Mouse (Mus musculus) adrenal gland, postnatal 4 days (tissue): ENCODE data around the gene Chst8. TPM values are rescaled to one million over a fixed set of nuclear protein-coding genes. Genes with fewer than 3 reads are reported as not detected.

Experiments used
- DNase-seq, 2 experiments: peaks; one replicate each; pipeline ENCODE4 v3.0.0; 2021 to 2022; ENCODE audit warnings: low spot score in 2 of 2, mixed read lengths in 2 of 2
- total RNA-seq, 2 experiments: library from RNA; stranded (reverse); gene quantifications; 2 replicates each; pipeline ENCODE4 v1.2.3; 2021

The Chst8 gene
- total RNA-seq, 2 experiments from 2014 or later: 8.5 to 14.8 TPM

DNA sequence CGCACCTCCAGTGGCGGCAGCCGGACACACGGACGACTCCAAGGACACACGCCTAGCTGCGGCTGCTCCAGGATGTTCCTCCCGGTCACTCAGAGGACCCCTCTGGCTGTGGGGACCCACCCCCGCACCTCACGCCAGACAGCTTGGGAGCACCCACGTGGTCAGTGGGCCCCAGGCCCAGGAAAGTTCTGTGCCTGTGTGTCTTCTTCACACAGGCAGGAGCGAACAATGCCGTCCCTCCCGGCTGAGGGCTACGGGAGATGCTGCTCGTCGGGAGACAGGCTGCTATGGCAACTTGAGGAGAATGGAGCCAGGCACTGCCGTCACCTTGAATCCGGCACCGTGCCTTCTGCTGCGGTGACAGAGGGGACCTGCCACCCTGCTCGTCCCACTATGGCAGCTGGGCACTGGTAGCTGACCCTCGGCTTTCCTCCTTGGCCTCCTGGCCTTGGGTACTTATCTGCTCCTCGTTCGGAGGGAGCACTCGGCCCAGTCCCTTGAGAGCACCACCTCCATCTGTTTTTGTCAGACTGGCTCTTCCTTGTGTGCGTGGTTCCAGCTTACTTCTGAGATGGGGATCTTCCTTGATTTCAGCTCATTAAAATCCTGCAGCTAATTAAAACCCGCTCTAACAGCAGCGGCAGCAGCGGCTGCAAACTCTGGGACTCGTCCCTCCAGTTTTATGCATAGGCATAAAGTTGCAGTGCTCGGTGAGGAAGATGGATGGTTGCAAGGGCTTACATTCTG is 59.2 kb downstream of the Chst8 start:
- DNase-seq: no peak

DNA sequence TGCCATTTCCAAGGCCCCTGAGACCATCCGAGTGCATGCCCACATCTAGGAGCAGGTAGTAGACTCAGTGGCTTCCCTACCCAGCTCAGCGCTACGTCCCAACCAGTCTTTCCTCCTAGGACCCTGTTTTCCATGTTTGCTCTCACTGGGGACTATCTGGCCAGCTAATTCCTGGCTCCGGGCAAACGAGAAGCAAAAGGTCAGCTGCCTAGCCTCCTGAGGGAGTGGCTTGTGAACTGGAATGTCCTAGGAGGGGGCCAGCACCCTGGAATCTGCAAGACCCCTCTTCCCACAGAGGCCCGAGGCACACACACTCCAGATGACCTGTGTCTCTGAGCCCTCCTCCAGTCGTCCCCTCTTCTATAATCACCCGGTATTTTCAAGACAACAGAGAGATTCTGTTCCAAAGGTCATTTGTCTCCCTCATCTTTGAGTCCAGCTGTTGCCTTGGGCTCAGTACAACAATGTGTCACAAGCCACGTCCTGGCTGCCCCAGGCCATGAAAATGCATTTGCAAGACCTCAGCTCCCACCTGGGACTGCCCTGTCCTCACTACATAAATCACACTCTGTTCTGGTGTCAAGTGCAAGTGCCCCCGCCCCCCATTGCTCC is 60.3 kb downstream of the Chst8 start:
- no peak for DNase-seq

DNA sequence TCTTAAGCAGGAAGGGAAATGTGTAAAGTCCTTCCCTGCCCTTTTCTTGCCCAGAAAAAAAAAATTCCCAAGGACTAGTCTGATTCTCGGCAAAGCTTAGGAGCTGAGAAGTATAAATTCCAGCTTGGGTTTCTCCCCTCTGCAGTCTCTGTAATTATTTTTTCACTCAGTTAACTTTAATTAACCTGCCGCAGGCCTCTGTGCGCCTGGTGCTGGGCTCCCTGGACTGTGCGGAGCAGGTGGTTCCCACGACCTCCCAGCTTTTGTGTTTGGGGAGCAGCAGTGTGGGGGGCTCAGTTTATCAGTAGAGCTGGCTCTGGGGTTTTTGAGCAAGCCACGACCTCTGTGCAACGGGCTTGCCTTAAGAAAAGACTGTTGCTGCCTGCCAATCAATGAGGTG is 62.2 kb downstream of the Chst8 start:
- DNase-seq: no peak

DNA sequence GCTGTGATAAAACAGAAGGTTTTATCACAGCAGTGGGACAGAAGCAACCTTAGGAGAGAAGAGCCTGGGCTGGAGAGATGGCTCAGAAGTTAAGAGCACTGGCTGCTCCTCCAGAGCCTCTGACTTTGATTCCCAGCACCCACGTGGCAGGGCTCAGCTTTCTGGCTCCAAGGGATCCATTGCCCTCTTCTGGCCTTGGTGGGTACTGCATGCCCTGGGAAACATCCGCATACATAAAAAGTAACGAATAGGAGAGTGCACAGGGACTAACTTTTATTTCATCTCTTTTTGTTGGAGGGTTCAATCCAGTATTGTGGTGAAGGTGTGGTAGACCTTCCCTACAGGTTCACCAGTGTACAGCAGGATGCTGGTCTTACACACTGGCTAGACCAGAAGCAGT is 62.8 kb downstream of the Chst8 start:
- no peak for DNase-seq

DNA sequence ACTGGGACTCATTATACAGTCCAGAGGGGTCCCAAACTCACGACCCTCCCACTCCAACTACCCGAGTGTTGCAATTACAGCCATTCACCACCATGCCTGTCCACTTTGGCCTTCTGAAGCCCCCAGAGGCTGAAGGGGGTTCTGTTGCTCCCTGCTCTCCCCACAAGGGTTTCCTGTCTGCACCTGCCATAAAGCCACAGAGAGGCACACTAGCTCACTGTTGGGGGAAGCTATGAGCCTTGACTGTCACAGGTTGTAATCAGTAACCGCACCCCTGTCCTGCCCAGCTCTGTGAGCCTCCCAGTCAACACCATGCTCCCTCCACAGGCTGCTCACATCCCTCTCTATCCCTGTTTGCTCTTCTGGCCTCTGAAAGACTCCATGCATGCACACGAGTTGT is 64.0 kb downstream of the Chst8 start:
- no peak for DNase-seq

DNA sequence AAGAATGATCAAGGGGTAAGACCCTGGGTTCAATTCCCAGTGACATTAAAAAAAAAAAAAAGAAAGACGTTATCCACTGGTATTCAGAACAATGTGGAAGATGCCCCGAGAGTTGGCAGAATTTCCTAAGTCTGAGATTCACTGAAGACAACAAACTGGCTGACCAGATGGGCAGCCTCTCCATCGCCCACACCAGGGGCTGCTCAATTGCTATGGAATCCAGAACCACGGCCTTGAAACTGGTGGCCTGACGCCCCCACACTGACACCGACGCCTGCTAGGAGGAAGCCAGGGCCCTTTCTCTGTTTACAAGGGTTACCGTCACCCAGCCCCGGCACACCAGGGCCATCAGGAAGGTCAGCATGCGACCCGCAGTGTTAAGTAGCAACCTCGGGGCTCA is 64.8 kb downstream of the Chst8 start:
- no peak for DNase-seq

DNA sequence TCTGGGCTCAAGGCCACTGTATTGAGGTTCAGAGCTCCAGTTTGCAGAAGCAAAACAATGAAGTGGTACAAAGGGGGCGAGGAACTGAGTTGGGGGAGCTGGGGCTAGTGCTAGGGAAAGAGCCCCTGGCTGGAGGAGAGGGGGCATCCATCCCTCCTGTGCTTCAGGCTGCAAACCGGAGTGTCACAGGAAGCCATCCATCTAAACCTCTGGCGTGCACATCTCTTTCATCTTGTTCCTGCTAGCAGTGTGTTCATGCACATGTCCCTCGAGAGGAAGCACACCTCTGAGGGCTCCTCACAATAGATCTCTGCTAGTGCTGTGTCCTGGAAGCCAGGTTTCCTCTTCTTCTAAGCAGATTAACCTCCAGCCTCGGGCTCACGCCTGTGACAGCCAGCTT is 65.9 kb downstream of the Chst8 start:
- DNase-seq: no peak

DNA sequence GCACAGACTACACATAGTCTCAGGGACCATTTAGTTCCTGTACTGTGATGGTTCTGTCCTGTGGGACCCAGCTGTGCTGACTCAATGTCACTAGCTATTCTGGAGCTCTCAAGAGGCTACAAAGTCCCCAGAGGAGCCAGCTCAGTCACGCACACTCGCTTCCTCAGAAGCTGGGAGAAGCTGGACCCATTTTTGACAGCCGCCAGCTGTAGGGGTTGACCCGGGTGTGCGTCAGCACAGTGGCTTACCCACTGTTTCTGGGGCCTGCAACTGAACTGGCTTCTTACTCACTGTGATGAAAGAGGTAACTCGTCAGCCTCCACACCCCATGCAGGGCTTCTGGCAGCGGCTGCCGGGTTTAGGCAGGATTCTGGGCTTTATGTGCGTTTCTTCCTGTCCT is 66.3 kb downstream of the Chst8 start:
- no peak for DNase-seq

DNA sequence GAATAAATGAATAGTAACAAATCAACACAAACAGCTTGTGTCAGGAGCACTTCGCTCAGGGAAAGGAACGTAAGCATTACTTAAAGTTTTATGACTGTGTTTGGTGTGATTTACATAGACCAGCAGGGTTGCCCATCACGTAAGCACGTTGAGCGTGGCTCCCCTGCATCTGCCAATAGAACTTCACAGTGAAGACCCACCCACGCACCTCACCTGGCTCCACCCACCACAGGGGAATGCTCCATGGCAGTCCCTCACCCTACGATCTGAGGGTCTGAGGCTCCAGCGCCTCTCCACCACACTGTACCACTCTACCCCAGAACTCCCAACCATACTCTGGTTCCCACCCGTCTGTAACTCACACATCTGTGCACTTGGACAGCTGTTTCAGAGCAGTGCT is 67.1 kb downstream of the Chst8 start:
- no peak for DNase-seq

DNA sequence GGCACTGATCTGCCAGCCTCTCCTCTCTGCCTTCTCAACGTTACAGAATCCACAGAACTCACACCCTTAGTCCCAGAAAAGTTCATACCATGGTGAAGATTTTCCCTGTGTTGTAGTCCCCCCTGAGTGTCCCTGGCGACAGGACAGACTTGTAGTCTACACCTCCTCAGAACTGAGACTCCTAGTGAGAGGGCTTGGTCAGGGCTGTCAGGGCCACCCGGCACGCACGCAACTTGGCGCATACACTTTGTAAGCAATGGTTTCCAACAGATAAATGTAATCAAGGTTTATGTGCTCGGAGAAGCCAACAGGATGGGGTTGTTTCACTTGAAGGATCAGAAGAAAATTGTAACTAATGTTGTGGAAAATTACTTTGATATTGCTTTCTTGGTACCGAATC is 67.5 kb downstream of the Chst8 start:
- no peak for DNase-seq

DNA sequence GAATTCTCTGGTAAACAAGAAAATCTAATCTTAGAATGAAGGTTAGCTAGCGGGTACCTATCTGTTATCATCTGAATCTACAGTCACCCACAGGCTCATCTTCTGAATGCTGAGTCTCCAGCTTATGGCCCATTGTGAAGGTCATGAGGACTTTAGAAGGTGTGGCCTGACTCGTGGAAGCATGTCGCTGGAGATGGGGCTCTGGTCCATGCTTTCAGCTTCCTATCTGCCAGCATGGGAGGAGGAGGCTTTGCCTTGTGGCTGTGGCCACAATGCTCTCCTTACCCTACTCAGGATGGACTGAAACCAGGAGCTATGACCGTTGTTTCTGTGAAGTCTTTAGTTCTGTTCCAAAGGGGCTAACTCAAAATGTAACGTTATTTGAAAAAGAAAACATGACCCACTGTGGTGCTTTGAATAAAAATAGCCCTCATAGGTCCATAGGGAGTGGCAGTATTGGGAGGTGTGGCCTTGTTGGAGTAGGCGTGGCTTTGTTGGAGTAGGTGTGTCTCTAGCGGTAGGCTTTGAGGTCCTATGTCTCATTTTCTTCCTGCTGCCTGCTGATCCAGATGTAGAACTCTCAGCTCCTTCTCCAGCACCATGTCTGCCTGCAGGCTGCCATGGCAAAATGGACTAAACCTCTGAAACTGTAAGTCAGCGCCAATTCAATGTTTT is 69.0 kb downstream of the Chst8 start:
- DNase-seq: no peak

DNA sequence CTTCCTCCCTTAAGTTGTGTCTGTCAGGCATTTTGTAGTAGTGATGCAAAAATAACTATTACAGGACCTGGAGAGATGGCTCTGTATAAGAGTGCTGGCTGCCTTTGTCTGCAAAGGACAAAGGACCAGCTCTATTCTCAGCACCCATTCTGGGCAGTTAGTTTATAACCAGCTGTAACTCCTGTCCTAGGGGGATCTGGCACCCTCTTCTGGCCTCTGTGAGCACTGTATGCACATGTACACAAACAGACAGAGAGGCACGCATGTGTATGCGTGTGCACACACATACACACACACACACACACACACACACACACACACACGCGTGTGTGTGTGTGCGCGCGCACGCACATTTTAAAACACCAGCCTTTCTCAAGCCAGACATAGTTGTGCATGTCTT is 73.1 kb downstream of the Chst8 start:
- DNase-seq: no peak

DNA sequence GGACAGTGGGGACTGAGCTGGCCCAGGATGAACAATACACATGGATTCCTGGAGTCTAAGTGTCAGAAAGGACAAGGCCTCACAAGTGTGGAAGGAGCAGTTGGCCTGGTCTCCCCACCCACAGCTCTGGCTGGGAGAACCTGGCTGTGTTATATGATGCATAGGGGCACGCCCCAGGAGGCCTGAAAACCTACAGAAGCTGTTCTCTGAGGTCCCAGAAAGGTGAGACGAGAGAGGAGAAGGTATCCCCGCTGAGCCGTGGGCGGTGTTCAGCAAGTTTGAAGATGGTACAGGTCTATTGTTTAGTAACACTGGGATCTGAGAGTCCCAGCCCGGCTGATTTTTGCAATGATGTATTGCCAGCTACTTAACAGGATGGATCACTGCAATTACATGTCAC is 75.3 kb downstream of the Chst8 start:
- DNase-seq: no peak

DNA sequence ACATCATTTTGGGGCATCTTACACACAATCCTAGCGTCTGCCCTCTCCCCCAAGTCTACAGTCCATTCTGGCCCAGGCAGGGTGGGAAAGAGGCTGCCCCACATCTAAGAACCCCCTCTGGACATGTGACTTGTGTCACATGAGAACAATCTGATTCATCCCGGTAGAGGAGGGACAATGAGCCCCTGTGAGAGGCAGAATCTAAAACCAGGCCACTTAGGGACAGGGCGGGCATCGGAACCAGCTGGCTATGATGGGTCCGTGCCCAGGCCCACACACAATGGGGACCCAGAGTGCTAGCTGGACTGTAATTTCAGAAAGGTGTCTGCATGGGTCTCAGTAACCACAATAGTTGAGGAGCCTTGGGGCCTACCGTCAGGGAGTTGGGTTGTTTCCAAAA is 78.2 kb downstream of the Chst8 start:
- DNase-seq: no peak

DNA sequence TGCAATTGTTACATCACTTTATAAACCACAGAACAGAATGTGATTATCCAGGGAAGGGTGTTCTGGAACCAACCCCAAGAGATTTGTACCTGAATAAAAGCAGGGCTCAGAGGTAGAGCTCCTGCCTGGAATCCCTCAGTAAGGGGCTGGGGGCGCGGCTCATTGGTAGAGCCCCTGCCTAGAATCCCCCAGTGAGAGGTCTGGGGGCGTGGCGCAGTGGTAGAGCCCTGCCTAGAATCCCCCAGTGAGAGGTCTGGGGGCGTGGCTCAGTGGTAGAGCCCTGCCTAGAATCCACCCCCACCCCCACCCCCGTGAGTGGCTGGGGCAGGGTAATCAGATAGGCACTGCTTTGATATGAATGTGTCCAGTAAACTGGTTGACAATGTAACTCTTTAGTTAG is 83.6 kb downstream of the Chst8 start:
- no peak for DNase-seq

DNA sequence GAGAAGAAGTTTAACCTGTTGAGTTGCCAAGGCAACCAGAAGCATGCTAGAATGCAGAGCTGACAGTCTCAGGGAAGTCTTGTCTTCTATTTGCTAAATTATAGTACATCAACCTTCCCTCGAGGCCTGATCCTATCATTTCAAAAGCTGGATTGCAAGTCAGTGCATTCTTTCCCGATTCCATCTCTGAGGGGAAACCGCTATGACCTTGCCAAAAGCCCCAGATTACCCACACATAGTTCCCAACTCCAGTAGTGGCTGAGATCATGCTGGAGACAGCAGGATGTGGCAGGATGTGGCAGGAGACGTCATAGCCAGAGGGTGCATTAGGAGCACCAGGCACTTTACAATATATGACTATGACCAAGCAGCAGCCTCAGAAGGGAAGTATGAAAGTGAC is 87.3 kb downstream of the Chst8 start:
- DNase-seq: no peak

DNA sequence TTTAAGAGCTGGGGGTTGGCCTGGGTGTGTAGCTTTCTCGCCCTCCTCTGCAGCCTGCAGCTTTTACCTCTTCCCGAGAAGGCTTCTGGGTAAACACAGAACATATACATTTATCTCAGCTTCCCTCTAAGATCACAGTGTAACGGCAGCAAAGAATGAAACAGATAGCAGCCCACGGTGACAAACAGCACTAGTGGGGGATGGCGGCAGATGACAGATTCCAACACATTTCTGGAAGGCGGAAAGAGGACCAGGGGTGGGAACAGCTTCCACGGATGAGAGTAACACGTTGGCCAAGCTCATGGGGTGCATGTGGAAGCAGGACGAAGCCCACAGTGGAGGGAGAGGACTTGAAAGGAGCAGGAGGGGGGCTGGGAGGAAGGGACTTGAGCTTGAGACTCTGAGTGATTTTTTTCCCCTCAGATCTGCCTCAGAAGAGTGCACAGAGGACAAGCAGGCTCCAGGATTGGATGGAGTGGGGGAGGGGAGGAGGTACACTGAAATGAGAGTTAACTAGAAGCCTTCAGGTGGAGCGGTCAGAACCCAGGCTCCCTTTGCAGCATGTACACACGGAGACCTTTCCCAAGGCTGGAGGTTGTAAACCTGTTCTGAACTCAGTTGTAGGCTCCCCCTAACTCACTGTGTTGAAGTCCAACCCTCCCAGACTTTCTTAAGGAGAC is 89.8 kb downstream of the Chst8 start:
- DNase-seq: no peak

DNA sequence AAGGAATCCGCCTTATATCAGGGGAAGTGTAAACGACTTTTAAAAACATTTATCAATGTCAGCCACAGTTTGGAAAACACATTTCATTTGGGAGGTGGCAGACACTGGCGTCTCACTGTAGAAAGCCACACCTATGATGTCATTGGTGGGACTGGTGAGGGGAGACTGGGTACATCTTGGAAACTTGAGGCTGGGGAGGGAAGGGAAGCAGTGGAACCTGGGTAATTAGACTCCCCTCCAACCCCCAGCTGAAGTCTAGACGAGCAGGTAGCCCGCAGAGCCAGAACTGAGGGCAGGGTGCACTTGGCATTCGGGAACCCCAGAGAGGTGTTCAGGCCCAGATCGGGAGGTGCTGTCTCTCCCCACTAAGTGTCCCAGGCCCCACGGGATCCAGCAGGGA is 90.4 kb downstream of the Chst8 start:
- DNase-seq: no peak

DNA sequence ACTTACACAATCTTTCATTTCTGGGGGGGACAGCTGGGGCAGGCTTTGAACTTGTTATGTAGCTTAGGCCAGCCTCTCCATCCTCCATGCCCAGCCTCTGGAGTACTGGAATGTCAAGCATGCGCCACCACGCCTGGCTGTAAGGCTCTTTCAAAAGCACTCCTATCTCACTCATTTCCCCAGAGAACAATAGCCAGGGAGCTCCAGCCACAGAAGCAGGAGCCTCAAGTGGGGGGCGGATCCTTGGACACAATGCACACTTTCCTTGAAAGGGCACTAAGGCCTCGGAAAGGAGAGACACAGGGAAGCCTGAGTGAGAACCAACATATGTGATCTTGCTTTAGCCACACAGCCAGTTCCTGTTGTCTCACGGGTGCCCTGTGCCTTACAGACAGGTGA is 90.9 kb downstream of the Chst8 start:
- DNase-seq: no peak

DNA sequence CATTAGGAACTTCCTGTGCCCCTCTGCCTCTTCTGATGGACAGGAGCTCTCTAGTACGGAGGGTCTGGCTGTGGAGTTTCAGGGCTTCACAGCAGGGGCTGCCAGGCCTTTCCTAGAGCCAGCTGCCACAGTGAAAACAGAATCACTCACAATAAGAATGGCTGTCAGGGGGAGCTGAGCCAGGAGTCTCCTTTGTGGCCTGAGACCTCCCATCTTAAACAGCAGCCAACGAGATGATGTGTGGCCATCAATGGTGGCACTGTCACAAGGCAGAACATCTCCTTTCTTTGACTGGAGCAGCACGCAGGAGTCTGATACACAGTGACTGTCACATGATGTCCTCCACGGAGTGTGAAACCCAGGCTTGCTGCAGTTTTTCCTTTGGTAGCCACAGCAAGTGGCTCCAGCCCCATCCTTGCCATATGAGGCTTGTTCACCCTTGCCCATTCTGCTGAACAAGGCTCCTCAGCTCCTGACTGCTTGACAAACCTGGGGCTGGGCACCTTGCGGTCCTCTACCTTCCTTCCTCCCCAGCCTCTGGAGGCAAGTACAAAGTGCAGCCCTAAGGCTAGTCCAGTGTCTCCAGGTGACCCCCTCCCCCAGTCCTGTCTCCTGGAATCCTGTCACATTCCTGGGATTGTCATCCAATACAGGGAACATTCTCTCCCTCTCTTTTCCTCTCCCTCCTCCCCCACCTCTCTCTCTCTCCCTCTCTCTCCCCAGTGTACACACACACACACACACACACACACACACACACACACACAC is 91.4 kb downstream of the Chst8 start:
- no peak for DNase-seq

DNA sequence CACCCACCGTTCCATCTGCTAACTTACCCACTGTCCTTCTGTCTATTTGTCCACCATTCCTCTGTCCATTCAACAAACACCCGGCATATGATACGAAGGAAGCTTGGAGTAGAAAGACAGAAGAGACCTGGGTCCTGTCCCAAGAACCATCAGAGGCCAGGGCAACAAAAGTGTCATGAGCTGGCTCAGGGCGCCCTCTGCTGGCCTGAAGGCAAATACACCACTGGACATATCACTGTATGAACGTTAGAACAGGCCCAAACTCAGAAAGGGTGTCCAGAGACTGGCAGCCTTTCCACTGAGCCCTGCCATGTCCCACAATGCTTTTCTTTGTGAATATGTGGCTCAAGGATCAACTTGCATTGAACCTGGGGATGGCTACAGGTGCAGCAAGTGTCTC is 92.9 kb downstream of the Chst8 start:
- peak; percentile 27 to 32 for DNase-seq
